Mouse (Mus musculus) heart, adult 2 months (tissue): Measurements from ENCODE around the gene 5430419D17Rik. TPM values are rescaled to one million over a fixed set of nuclear protein-coding genes. Genes with fewer than 3 reads are reported as not detected.

ENCODE experiments used
- DNase-seq, 2 experiments: peaks; one replicate each; pipeline ENCODE4 v3.0.0; 2021
- H3K27ac ChIP-seq: fragments of 200-600 bp; 2 replicates; pipeline ENCODE4 v1.8.1; 2022
- H3K27me3 ChIP-seq: fragments of 200-500 bp; 2 replicates; pipeline ENCODE4 v1.6.1; 2012; ENCODE audit warnings: mild to moderate bottlenecking, low read length, inconsistent platforms, mixed read lengths; ENCODE audit not compliant: control insufficient read depth, insufficient read depth
- H3K36me3 ChIP-seq: fragments of 200-500 bp; 2 replicates; pipeline ENCODE4 v1.6.1; 2012; ENCODE audit warnings: low read length, inconsistent platforms; ENCODE audit not compliant: control insufficient read depth, insufficient read depth
- H3K4me1 ChIP-seq: fragments of 200-500 bp; 2 replicates; pipeline ENCODE4 v1.6.1; 2011; ENCODE audit warnings: low read length; ENCODE audit not compliant: control insufficient read depth, insufficient read depth
- H3K4me3 ChIP-seq: fragments of 200-600 bp; 2 replicates; pipeline ENCODE4 v1.8.1; 2022
- H3K79me2 ChIP-seq: fragments of 200-500 bp; replicated peaks from 2 replicates; pipeline ENCODE4 v1.6.1; 2012; ENCODE audit warnings: mild to moderate bottlenecking, inconsistent platforms, low read length, moderate library complexity, mixed read lengths; ENCODE audit not compliant: control insufficient read depth, insufficient read depth
- H3K9ac ChIP-seq: fragments of 200-500 bp; 2 replicates; pipeline ENCODE4 v1.6.1; 2012; ENCODE audit warnings: low read depth, mild to moderate bottlenecking, control low read depth, inconsistent platforms, low read length, mixed read lengths
- CTCF ChIP-seq: fragments of 200-600 bp; IDR thresholded peaks from 2 replicates; pipeline ENCODE4 v1.8.1; 2022; ENCODE audit warnings: antibody characterized with exemption, mild to moderate bottlenecking, moderate library complexity
- EP300 ChIP-seq: fragments of 200-500 bp; IDR thresholded peaks from 2 replicates; pipeline ENCODE4 v1.6.1; 2011; ENCODE audit warnings: low read depth, low read length, control low read depth; ENCODE audit not compliant: insufficient read depth
- POLR2A ChIP-seq: fragments of 200-500 bp; IDR thresholded peaks from 2 replicates; pipeline ENCODE4 v1.6.1; 2011; ENCODE audit warnings: mild to moderate bottlenecking, low read depth, low read length, control low read depth; ENCODE audit not compliant: insufficient read depth
- WGBS: fragments of 180-500 bp; shearing (Covaris S2); methylation state at CpG from one replicate; pipeline ENCODE4 v1.1.7; 2018; 5-methylcytosine and 5-hydroxymethylcytosine counted together
- intact Hi-C: fragments of 180-260 bp; cut with DNase I; formaldehyde crosslinking; loops from one replicate; pipeline ENCODE4 v1.15.1; 2025
- polyA plus RNA-seq: library from polyadenylated mRNA; depleted of rRNA; stranded (reverse); fragments of >200 nt; gene quantifications from 2 replicates; pipeline ENCODE4 v1.2.3, GENCODE M21; 2012
- total RNA-seq, 2 experiments: library from RNA; stranded (reverse); gene quantifications; 2 replicates each; pipeline ENCODE4 v1.2.3; 2021

5430419D17Rik gene
- total and polyA plus RNA-seq, 3 experiments = 0.61 to 10.3 (median 9.9) TPM

- no peak overlapping the region for H3K4me3 ChIP-seq
- no peaks in the 10 kb centered on the region for H3K36me3 ChIP-seq
- H3K79me2 ChIP-seq = no peaks in the 10 kb centered on the region
- H3K27ac ChIP-seq = no peak overlapping the region
- WGBS = 58% methylated on average over 7 of the region's 7 CpGs
- TF ChIP-seq CTCF (no peak), EP300 (no peak), POLR2A (no peak)
- no peak overlapping the region for H3K9ac ChIP-seq
- no peaks in the 10 kb centered on the region for H3K4me1 ChIP-seq
- intact Hi-C loops = no loop called here
- H3K27me3 ChIP-seq = no peaks in the 10 kb centered on the region
- DNase-seq = no peak
These were observed 12.0 kb upstream of the 5430419D17Rik start for GRCm38 (mm10) chr7:131162251-131162650.

- Histone ChIP-seq H3K27me3 (no peaks in the 10 kb centered on the region), H3K4me3 (no peak overlapping the region), H3K27ac (no peak overlapping the region), H3K9ac (no peak overlapping the region), H3K79me2 (no peaks in the 10 kb centered on the region), H3K4me1 (no peaks in the 10 kb centered on the region), H3K36me3 (no peaks in the 10 kb centered on the region)
- intact Hi-C loops = no loop called here
- 69% methylated on average over 3 of the region's 3 CpGs for WGBS
- TF ChIP-seq CTCF (no peak), EP300 (no peak), POLR2A (no peak)
- no peak for DNase-seq
These were observed 6.4 kb upstream of the 5430419D17Rik start for GRCm38 (mm10) chr7:131167771-131168170.

GRCm38 (mm10) chr7:131169099-131169498 is 5.1 kb upstream of the 5430419D17Rik start:
- no peak overlapping the region for H3K27ac ChIP-seq
- H3K4me1 ChIP-seq = no peaks in the 10 kb centered on the region
- no peak overlapping the region for H3K9ac ChIP-seq
- DNase-seq = no peak
- H3K79me2 ChIP-seq = no peaks in the 10 kb centered on the region
- TF ChIP-seq POLR2A = no peak
- H3K36me3 ChIP-seq = no peaks in the 10 kb centered on the region
- no peak overlapping the region for H3K4me3 ChIP-seq
- intact Hi-C loops = no loop called here
- H3K27me3 ChIP-seq = no peaks in the 10 kb centered on the region
- 22% methylated on average over 2 of the region's 2 CpGs for WGBS

- WGBS = 42% methylated on average over 4 of the region's 4 CpGs
- H3K27ac ChIP-seq = no peak overlapping the region
These were observed 8.5 kb downstream of the 5430419D17Rik start for GRCm38 (mm10) chr7:131182685-131183084.

GRCm38 (mm10) chr7:131184339-131184738 is 10.1 kb downstream of the 5430419D17Rik start:
- WGBS = 61% methylated on average over 8 of the region's 8 CpGs
- no peak overlapping the region for H3K9ac ChIP-seq
- H3K27ac ChIP-seq = no peak overlapping the region
- H3K79me2 ChIP-seq = no peaks in the 10 kb centered on the region
- H3K4me3 ChIP-seq = no peak overlapping the region
- intact Hi-C loops = no loop called here
- DNase-seq = no peak
- H3K36me3 ChIP-seq = no peaks in the 10 kb centered on the region
- H3K27me3 ChIP-seq = no peaks in the 10 kb centered on the region
- no peaks in the 10 kb centered on the region for H3K4me1 ChIP-seq
- TF ChIP-seq EP300 = no peak
- TF ChIP-seq POLR2A = no peak
- TF ChIP-seq CTCF = no peak

More at GRCm38 (mm10) chr7:131182685-131183084, 8.5 kb downstream of the 5430419D17Rik start:
- Histone ChIP-seq H3K36me3 (no peaks in the 10 kb centered on the region), H3K9ac (no peak overlapping the region), H3K79me2 (no peaks in the 10 kb centered on the region), H3K4me3 (no peak overlapping the region), H3K27me3 (no peaks in the 10 kb centered on the region), H3K4me1 (no peaks in the 10 kb centered on the region)
- intact Hi-C loops = no loop called here
- peak; percentile 70 for TF ChIP-seq CTCF
- TF ChIP-seq EP300 = no peak
- peak; percentile 11 to 40 for DNase-seq

- no peak for DNase-seq
- WGBS = 66% methylated on average over 8 of the region's 8 CpGs
- no peaks in the 10 kb centered on the region for H3K4me1 ChIP-seq
- H3K4me3 ChIP-seq = no peak overlapping the region
- no peaks in the 10 kb centered on the region for H3K79me2 ChIP-seq
- H3K27me3 ChIP-seq = no peaks in the 10 kb centered on the region
- intact Hi-C loops = no loop called here
- no peak overlapping the region for H3K9ac ChIP-seq
- TF ChIP-seq EP300 (no peak), POLR2A (no peak), CTCF (no peak)
- no peaks in the 10 kb centered on the region for H3K36me3 ChIP-seq
- H3K27ac ChIP-seq = no peak overlapping the region
These were observed 12.8 kb downstream of the 5430419D17Rik start for GRCm38 (mm10) chr7:131187047-131187446.
